Mouse (Mus musculus) liver, postnatal 0 days (tissue): ENCODE measurements at regions not wholly inside any gene's neighbourhood (a gene's known extent, or its start where the extent isn't known, plus 50 kb on each side); places are given as distances from the start of the nearest gene placed in this dataset.

Source experiments
- CTCF ChIP-seq: sonication (generic); IDR thresholded peaks from 2 replicates; pipeline ENCODE4 v1.5.1; 2016; ENCODE audit warnings: antibody characterized with exemption, low read depth
- EP300 ChIP-seq: IDR thresholded peaks from 2 replicates; pipeline ENCODE4 v1.6.1; 2016; ENCODE audit warnings: antibody characterized with exemption, low read depth, mild to moderate bottlenecking

DNA sequence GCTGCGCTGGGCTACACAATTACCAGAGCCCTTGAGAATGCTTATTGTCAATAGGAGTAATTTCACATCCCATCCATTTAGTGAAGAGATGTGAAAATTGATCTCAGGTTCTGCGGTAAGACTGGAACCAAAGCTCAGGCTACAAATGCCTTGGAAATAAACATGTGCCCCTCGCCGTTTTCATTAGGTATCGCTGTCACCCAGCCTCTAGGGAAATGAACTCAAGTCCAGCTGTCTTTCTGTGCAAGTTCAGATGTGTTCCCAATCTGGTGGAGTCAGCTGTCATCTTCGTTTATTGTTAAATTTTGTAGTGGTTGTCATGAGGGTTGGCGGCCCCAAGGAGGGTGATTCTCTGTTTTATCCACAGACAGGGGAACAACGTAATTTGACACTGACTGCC is 65.4 kb upstream of the Tanc2 start:
- TF ChIP-seq CTCF: no peak
- no peak for TF ChIP-seq EP300
